18 mouse cellular contexts compared by ENCODE assay signal in genomic region chr14:87754744-87755143, GRCm38 (mm10).
A peak's percentile ranks its signal among the peaks of the same experiment; 100 is the strongest.
DNase-seq lines count a peak whose midpoint lies in the region; ATAC-seq lines count a peak whose summit lies in the region.
"Had no signal": no experiment of that assay in that cellular context is flagged by ENCODE, and none has a peak within 500 bp of the region (broad histone marks: within the 10 kb centered on the region; RNA-seq: fewer than 3 reads in every experiment).

No protein-coding gene starts in this region.

- no peaks in the 10 kb centered on the region for H3K9me3 ChIP-seq in forebrain, embryonic 13.5 days (replicated peaks)
- H3K9me3 ChIP-seq in forebrain, embryonic 12.5 days = no peaks in the 10 kb centered on the region
- no peaks in the 10 kb centered on the region for H3K9me3 ChIP-seq in hindbrain, embryonic 16.5 days (ENCODE audit: control insufficient read depth, low read length)
- H3K9me3 ChIP-seq in hindbrain, embryonic 10.5 days = no peaks in the 10 kb centered on the region
- H3K9me3 ChIP-seq in midbrain, embryonic 12.5 days = no peaks in the 10 kb centered on the region
- H3K9me3 ChIP-seq: lung, embryonic 15.5 days had no signal

- 58% methylated on average over 4 of the region's 4 CpGs for WGBS in forebrain, embryonic 13.5 days
- WGBS in forebrain, embryonic 12.5 days = 63% methylated on average over 4 of the region's 4 CpGs
- WGBS in hindbrain, embryonic 16.5 days = 53% methylated on average over 4 of the region's 4 CpGs
- 60% methylated on average over 4 of the region's 4 CpGs for WGBS in hindbrain, embryonic 10.5 days
- WGBS in midbrain, embryonic 12.5 days = 55% methylated on average over 4 of the region's 4 CpGs

- no peak overlapping the region for H3K4me3 ChIP-seq in forebrain, embryonic 13.5 days
- no peak overlapping the region for H3K4me3 ChIP-seq in forebrain, embryonic 12.5 days (replicated peaks)
- no peak overlapping the region for H3K4me3 ChIP-seq in hindbrain, embryonic 16.5 days (ENCODE audit: low read length)
- H3K4me3 ChIP-seq in hindbrain, embryonic 10.5 days = no peak overlapping the region
- H3K4me3 ChIP-seq in midbrain, embryonic 12.5 days = no peak overlapping the region
- H3K4me3 ChIP-seq: erythroblast, embryonic 14.5 days; layer of hippocampus, adult 2 months; lung, embryonic 15.5 days had no signal

- no peak for DNase-seq in hindbrain, embryonic 10.5 days (ENCODE audit: low spot score)
- peak; percentile 3 for DNase-seq in MEL-GATA-1-ER (ENCODE audit: extremely low read depth, low read depth)
- DNase-seq in lung, postnatal 10 days = no peak
- DNase-seq in cerebellum, adult 11 months = no peak
- DNase-seq: adrenal gland, adult 2 months; cerebellum, adult 8-10 months; heart, postnatal 36 days; right cerebral cortex, postnatal 25 days; thymus, postnatal 36 days had no signal

- H3K36me3 ChIP-seq in forebrain, embryonic 13.5 days (ENCODE audit: poor library complexity, severe bottlenecking) = no peaks in the 10 kb centered on the region
- no peaks in the 10 kb centered on the region for H3K36me3 ChIP-seq in forebrain, embryonic 12.5 days (replicated peaks)
- H3K36me3 ChIP-seq in hindbrain, embryonic 16.5 days (ENCODE audit: control insufficient read depth, insufficient read depth, low read length) = no peaks in the 10 kb centered on the region
- no peaks in the 10 kb centered on the region for H3K36me3 ChIP-seq in hindbrain, embryonic 10.5 days
- H3K36me3 ChIP-seq in midbrain, embryonic 12.5 days = no peaks in the 10 kb centered on the region
- H3K36me3 ChIP-seq: lung, embryonic 15.5 days had no signal

- no peak overlapping the region for H3K9ac ChIP-seq in forebrain, embryonic 13.5 days
- no peak overlapping the region for H3K9ac ChIP-seq in forebrain, embryonic 12.5 days
- no peak overlapping the region for H3K9ac ChIP-seq in hindbrain, embryonic 16.5 days (ENCODE audit: low read depth, low read length)
- H3K9ac ChIP-seq in midbrain, embryonic 12.5 days (replicated peaks) = no peak overlapping the region
- H3K9ac ChIP-seq: lung, embryonic 15.5 days had no signal

- no peaks in the 10 kb centered on the region for H3K4me1 ChIP-seq in forebrain, embryonic 13.5 days
- H3K4me1 ChIP-seq in forebrain, embryonic 12.5 days = no peaks in the 10 kb centered on the region
- H3K4me1 ChIP-seq in hindbrain, embryonic 16.5 days (ENCODE audit: control insufficient read depth, insufficient read depth, low read depth, low read length) = no peaks in the 10 kb centered on the region
- no peaks in the 10 kb centered on the region for H3K4me1 ChIP-seq in hindbrain, embryonic 10.5 days (replicated peaks)
- H3K4me1 ChIP-seq in midbrain, embryonic 12.5 days = no peaks in the 10 kb centered on the region
- H3K4me1 ChIP-seq: lung, embryonic 15.5 days had no signal

- no peaks in the 10 kb centered on the region for H3K27me3 ChIP-seq in forebrain, embryonic 13.5 days
- no peaks in the 10 kb centered on the region for H3K27me3 ChIP-seq in forebrain, embryonic 12.5 days
- H3K27me3 ChIP-seq in hindbrain, embryonic 16.5 days (replicated peaks; ENCODE audit: control insufficient read depth, insufficient read depth, low read length) = no peaks in the 10 kb centered on the region
- no peaks in the 10 kb centered on the region for H3K27me3 ChIP-seq in hindbrain, embryonic 10.5 days (ENCODE audit: insufficient read depth, poor library complexity, severe bottlenecking)
- no peaks in the 10 kb centered on the region for H3K27me3 ChIP-seq in midbrain, embryonic 12.5 days
- H3K27me3 ChIP-seq: lung, embryonic 15.5 days had no signal

- ATAC-seq in forebrain, embryonic 13.5 days = peak; percentile 19; the same call in 1 of the 2 replicates
- ATAC-seq in forebrain, embryonic 12.5 days (ENCODE audit: low FRiP score) = no peak
- peak; percentile 58; the same call in 1 of the 2 replicates for ATAC-seq in hindbrain, embryonic 16.5 days
- peak; percentile 76 for ATAC-seq in midbrain, embryonic 12.5 days (ENCODE audit: low FRiP score, low read depth)
- ATAC-seq: intestine, postnatal 0 days had no signal

- H3K4me2 ChIP-seq in forebrain, embryonic 13.5 days = no peak overlapping the region
- H3K4me2 ChIP-seq in forebrain, embryonic 12.5 days = no peak overlapping the region
- no peak overlapping the region for H3K4me2 ChIP-seq in hindbrain, embryonic 16.5 days (ENCODE audit: low read length)
- no peak overlapping the region for H3K4me2 ChIP-seq in midbrain, embryonic 12.5 days (replicated peaks)
- H3K4me2 ChIP-seq: lung, embryonic 15.5 days had no signal

- no peak overlapping the region for H3K27ac ChIP-seq in forebrain, embryonic 13.5 days
- no peak overlapping the region for H3K27ac ChIP-seq in forebrain, embryonic 12.5 days
- H3K27ac ChIP-seq in hindbrain, embryonic 16.5 days (ENCODE audit: low read depth, low read length) = no peak overlapping the region
- H3K27ac ChIP-seq in hindbrain, embryonic 10.5 days = no peak overlapping the region
- H3K27ac ChIP-seq in midbrain, embryonic 12.5 days (replicated peaks) = no peak overlapping the region
- H3K27ac ChIP-seq: kidney, postnatal 0 days; layer of hippocampus, adult 2 months; lung, embryonic 15.5 days had no signal
